Mouse (Mus musculus) kidney, adult 2 months (tissue): ENCODE results near the gene Dnlz. TPM values are rescaled to one million over a fixed set of nuclear protein-coding genes. Genes with fewer than 3 reads are reported as not detected.
A peak's percentile ranks its signal among the peaks of the same experiment; 100 is the strongest.

Source experiments
- DNase-seq: peaks from one replicate; pipeline ENCODE4 v3.0.0; 2021
- H3K27ac ChIP-seq: fragments of 200-500 bp; 2 replicates; pipeline ENCODE4 v1.5.1; 2012; ENCODE audit warnings: low read depth, low read length, control low read depth, inconsistent platforms; ENCODE audit not compliant: insufficient read depth
- H3K27me3 ChIP-seq: fragments of 200-500 bp; replicated peaks from 2 replicates; pipeline ENCODE4 v1.6.1; 2012; ENCODE audit warnings: mild to moderate bottlenecking, moderate library complexity, low read length, inconsistent platforms; ENCODE audit not compliant: control insufficient read depth, insufficient read depth
- H3K36me3 ChIP-seq: fragments of 200-500 bp; 2 replicates; pipeline ENCODE4 v1.6.1; 2012; ENCODE audit warnings: mild to moderate bottlenecking, moderate library complexity, low read length, inconsistent platforms; ENCODE audit not compliant: control insufficient read depth, insufficient read depth
- H3K4me1 ChIP-seq: fragments of 200-500 bp; 2 replicates; pipeline ENCODE4 v1.6.1; 2011; ENCODE audit warnings: low read length; ENCODE audit not compliant: control insufficient read depth, insufficient read depth
- H3K4me3 ChIP-seq: fragments of 200-500 bp; 2 replicates; pipeline ENCODE4 v1.5.1; 2011; ENCODE audit warnings: mild to moderate bottlenecking, low read depth, low read length, control low read depth; ENCODE audit not compliant: insufficient read depth
- CTCF ChIP-seq: fragments of 200-500 bp; conservative IDR thresholded peaks from 2 replicates; pipeline ENCODE4 v1.5.1; 2011; ENCODE audit warnings: low read depth, mild to moderate bottlenecking, control low read depth, low read length, moderate library complexity, mixed read lengths; ENCODE audit not compliant: insufficient read depth, insufficient read length
- POLR2A ChIP-seq: fragments of 200-500 bp; IDR thresholded peaks from one replicate; pipeline ENCODE4 v1.6.1; 2011; ENCODE audit warnings: low read depth, low read length, control low read depth
- WGBS: fragments of 180-500 bp; shearing (Covaris S2); methylation state at CpG from one replicate; pipeline ENCODE4 v1.1.7; 2018; 5-methylcytosine and 5-hydroxymethylcytosine counted together
- polyA plus RNA-seq: library from polyadenylated mRNA; depleted of rRNA; stranded (reverse); fragments of >200 nt; gene quantifications from 2 replicates; pipeline ENCODE4 v1.2.3, GENCODE M21; 2012; rRNA removed

The Dnlz gene
- polyA plus RNA-seq: 26.9 and 28.8 TPM in 2 replicates

DNA sequence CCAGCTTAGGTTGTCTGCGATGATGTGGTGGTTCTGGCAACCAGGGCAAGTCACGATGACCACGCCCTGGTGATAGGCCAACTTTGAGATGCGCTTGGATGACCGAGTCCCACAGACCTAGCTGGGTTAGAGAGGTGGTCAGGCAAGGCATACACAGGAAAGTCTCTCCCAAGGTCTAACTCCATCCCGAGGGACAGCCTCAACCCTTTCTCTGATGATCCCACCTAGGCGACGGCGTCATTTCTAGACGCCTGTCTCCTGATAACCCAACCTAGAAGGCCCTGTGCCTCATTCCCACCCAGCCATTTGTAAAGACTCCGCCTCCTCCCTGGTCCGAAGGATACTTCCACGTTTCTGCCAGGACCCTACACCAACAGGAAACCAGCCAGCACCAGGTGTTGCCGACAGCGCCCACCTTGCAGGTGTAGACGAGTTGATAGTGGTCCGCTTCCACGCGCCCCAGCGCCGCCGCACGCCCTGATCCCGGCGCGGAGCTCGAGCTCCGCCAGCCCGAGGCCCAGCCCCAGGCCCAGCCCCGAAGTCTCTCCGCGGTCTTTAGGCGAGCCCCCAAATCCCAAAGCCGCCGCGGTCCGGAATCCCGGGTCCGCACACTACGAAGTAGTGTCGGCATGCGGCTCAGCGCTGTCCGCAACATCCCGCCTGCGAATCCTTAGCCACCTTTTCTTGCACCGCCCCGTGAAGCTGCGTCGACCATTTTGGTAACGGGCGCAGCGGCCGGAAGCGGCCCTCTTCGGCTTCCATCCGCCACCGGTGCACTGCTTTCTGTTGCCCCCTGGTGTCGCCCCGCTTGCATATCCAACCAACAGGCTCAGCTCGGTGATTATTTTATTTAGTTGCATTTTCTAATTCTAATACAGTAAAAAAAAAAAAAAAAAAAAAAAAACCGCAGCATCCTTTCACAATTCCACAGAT is at the start of gene Dnlz:
Dnlz (minus strand) TSS at position 753 of the 933 bp plus-strand sequence.
- H3K4me1 ChIP-seq: peaks cover 12% of the 10 kb centered on the region; the same call in 1 of the 2 replicates
- TF ChIP-seq CTCF: peak; percentile 69
- no peak for TF ChIP-seq POLR2A
- 1% methylated on average over 62 of the region's 62 CpGs for WGBS
- DNase-seq: peak; percentile 96
- no peaks in the 10 kb centered on the region for H3K36me3 ChIP-seq
- H3K4me3 ChIP-seq: peak within 1 kb of the TSS; percentile 80
- H3K27ac ChIP-seq: peak within 1 kb of the TSS; percentile 66
- H3K27me3 ChIP-seq: no peaks in the 10 kb centered on the region

DNA sequence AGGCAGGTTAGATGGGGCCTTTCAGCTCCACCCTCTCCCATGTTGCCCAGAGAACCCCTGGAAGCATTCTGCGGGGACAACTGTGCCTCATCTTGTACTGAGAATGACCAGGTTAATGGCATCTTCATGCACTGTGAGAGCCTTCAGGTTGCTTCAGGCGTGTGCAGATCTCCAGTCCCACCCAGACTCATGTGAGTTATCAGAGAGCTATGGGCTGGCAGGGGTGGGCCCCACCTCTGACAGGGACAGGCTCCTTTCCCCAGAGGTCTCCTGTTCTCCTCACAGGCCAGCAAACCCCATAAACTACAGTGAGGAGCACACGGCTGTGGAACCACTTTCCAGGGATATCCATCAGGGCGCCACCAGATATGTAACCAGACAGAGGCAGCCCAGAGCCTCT is 49.1 kb upstream of the Dnlz start:
- no peak for TF ChIP-seq POLR2A
- no peak for TF ChIP-seq CTCF
- 91% methylated on average over 4 of the region's 4 CpGs for WGBS
- H3K27ac ChIP-seq: no peak overlapping the region
- H3K4me1 ChIP-seq: peaks cover 11% of the 10 kb centered on the region; the same call in 1 of the 2 replicates
- no peaks in the 10 kb centered on the region for H3K27me3 ChIP-seq
- no peak for DNase-seq
- H3K4me3 ChIP-seq: no peak overlapping the region
- peaks cover 2% of the 10 kb centered on the region; the same call in 1 of the 2 replicates for H3K36me3 ChIP-seq

DNA sequence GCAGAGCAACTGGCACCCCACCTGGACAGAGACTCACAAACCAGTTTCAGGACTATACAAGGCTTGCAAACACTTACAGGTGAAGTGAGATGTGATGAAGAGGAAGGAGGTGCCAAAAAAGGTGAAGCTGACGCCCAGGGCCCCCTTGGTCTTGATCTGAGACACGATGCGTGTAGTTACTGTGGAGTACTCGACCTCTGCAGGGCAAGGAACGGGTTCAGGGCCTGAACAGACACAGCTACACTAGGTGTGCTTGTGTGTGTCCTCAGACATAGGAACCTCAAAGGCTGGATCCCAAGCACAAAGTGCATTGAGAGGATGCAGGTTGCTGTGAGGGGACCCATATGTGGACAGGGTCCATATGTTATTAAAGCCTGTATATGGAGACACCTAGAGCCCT is 48.4 kb upstream of the Dnlz start:
- Histone ChIP-seq H3K4me1 (peaks cover 11% of the 10 kb centered on the region; the same call in 1 of the 2 replicates), H3K27me3 (no peaks in the 10 kb centered on the region), H3K27ac (no peak overlapping the region), H3K4me3 (no peak overlapping the region), H3K36me3 (peaks cover 2% of the 10 kb centered on the region; the same call in 1 of the 2 replicates)
- DNase-seq: no peak
- 84% methylated on average over 5 of the region's 5 CpGs for WGBS
- TF ChIP-seq POLR2A (no peak), CTCF (no peak)

DNA sequence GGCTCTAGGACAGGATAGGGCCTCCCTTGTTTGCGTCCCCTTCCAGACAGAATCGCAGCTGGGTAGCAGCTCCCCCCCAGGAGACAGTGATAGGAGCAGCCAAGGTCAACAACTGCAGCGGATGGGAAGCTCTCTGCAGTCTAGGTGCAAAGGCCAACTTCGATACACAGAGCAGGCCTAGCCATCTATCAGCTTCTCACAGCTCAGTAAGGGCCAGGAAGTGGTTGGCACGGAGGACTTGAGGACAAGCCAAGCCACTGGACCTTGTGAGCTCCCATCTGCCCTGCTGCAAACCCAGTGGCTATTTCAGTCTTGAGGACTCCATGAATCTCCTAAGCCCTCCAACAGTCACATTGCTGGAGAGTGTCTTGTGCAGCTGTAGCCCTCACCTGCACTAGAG is 47.7 kb upstream of the Dnlz start:
- TF ChIP-seq CTCF: no peak
- no peak for TF ChIP-seq POLR2A
- Histone ChIP-seq H3K4me1 (peaks cover 11% of the 10 kb centered on the region; the same call in 1 of the 2 replicates), H3K4me3 (no peak overlapping the region), H3K27me3 (no peaks in the 10 kb centered on the region), H3K27ac (no peak overlapping the region), H3K36me3 (peaks cover 2% of the 10 kb centered on the region; the same call in 1 of the 2 replicates)
- peak; percentile 88 for DNase-seq
- WGBS: 38% methylated on average over 5 of the region's 5 CpGs

- no peaks in the 10 kb centered on the region for H3K27me3 ChIP-seq
- 55% methylated on average over 8 of the region's 8 CpGs for WGBS
- H3K36me3 ChIP-seq: peaks cover 2% of the 10 kb centered on the region; the same call in 1 of the 2 replicates
- peak; percentile 61 for DNase-seq
- H3K4me1 ChIP-seq: peaks cover 11% of the 10 kb centered on the region; the same call in 1 of the 2 replicates
- no peak overlapping the region for H3K27ac ChIP-seq
- no peak overlapping the region for H3K4me3 ChIP-seq
- no peak for TF ChIP-seq CTCF
- no peak for TF ChIP-seq POLR2A
Observed at GRCm38 (mm10) chr2:26398978-26399377, 47.1 kb upstream of the Dnlz start.

DNA sequence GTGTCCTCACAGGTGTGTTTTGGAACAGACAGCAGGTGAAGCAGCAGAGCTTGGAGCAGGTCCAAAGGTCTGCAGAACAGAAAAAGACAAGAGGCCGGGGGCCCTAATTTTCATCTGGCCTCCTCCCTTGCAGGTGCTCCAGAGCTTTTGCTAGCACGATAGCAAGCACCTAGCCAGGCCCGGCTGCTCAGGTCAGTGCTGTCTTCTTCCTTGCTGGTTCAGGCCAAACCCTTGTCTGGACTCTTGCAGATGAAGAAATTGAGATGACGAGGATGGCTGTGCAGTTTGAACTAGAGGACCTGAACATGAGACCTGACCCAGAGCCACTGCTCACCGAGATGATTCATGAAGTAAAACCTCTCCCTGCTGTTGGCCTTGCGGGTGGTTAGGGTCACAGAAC is 39.7 kb upstream of the Dnlz start:
- Histone ChIP-seq H3K27ac (no peak overlapping the region), H3K4me3 (no peak overlapping the region), H3K27me3 (no peaks in the 10 kb centered on the region), H3K36me3 (peaks cover 1% of the 10 kb centered on the region; the same call in 1 of the 2 replicates), H3K4me1 (peaks cover 9% of the 10 kb centered on the region; the same call in 1 of the 2 replicates)
- TF ChIP-seq CTCF (no peak), POLR2A (no peak)
- WGBS: 81% methylated on average over 6 of the region's 6 CpGs
- DNase-seq: no peak

GRCm38 (mm10) chr2:26390954-26391353 is 39.0 kb upstream of the Dnlz start:
- Histone ChIP-seq H3K4me3 (no peak overlapping the region), H3K27me3 (no peaks in the 10 kb centered on the region), H3K4me1 (peaks cover 9% of the 10 kb centered on the region; the same call in 1 of the 2 replicates), H3K27ac (no peak overlapping the region), H3K36me3 (peaks cover 2% of the 10 kb centered on the region; the same call in 1 of the 2 replicates)
- 78% methylated on average over 3 of the region's 3 CpGs for WGBS
- DNase-seq: no peak
- TF ChIP-seq CTCF: no peak
- no peak for TF ChIP-seq POLR2A
